Mouse (Mus musculus) CD8-positive naive resting alpha-beta T cell, adult 57 days (primary cell): Measurements from ENCODE around the gene Avpr1a. TPM values are rescaled to one million over a fixed set of nuclear protein-coding genes. Genes with fewer than 3 reads are reported as not detected.

ENCODE experiments used
- total RNA-seq: library from RNA; stranded (reverse); gene quantifications from one replicate; pipeline ENCODE4 v1.2.4, GENCODE M21; 2023

The Avpr1a gene
- not detected for total RNA-seq

GRCm38 (mm10) chr10:122447861-122448716 is at the start of gene Avpr1a:
TSS of gene Avpr1a (plus strand) at chr10:122448499.

Other genes starting within 250 kb of the Avpr1a start
- gene Ppm1h, start 230.3 kb downstream of the Avpr1a start, total RNA-seq, result 138 TPM